Mouse (Mus musculus) small intestine, adult 2 months (tissue): ENCODE measurements at regions not wholly inside any gene's neighbourhood (a gene's known extent, or its start where the extent isn't known, plus 50 kb on each side); places are given as distances from the start of the nearest gene placed in this dataset.

Experiments
- CTCF ChIP-seq: fragments of 200-500 bp; IDR thresholded peaks from 2 replicates; pipeline ENCODE4 v1.5.1; 2012; ENCODE audit warnings: low read depth, mild to moderate bottlenecking, control low read depth, inconsistent platforms, low read length, moderate library complexity, mixed read lengths; ENCODE audit not compliant: insufficient replicate concordance, insufficient read length; ENCODE audit errors: extremely low read depth
- POLR2A ChIP-seq: fragments of 200-500 bp; IDR thresholded peaks from 2 replicates; pipeline ENCODE4 v1.6.1; 2012; ENCODE audit warnings: low read depth, mild to moderate bottlenecking, control low read depth, inconsistent platforms, low read length, moderate library complexity

DNA sequence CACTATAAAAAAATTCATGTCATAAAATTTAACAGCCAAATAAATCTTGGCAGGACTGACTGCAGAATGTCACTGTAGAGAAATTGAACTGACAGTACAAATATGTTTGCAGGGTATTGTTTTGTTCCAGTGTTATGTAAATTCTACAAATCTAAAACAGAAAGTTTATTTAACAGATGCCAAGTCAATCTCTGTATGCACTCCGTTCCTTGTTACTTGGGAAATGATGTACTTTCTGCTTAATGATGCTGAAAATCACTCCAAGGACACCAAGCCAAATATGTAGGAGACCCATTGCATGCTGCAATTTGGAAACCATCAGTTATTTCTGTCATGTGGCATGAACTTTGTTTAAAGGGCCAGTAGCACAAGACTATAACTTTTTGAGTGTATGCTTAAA lies 182.3 kb upstream of the Neil3 start:
- TF ChIP-seq CTCF, result no peak
- no peak for TF ChIP-seq POLR2A
